Mouse (Mus musculus) neural tube, embryonic 12.5 days (tissue): ENCODE results near the gene Shroom4. TPM values are rescaled to one million over a fixed set of nuclear protein-coding genes. Genes with fewer than 3 reads are reported as not detected.

Experiments
- ATAC-seq: fragments of 200-750 bp; cut with Nextera tagmentation; 2 replicates; pipeline ENCODE4 v1.8.0; 2017; ENCODE audit warnings: low read depth, mild to moderate bottlenecking, moderate TSS enrichment, moderate library complexity; ENCODE audit not compliant: low FRiP score
- H3K27ac ChIP-seq: fragments of 300-500 bp; sonication (generic); 2 replicates; pipeline ENCODE4 v1.5.1; 2016
- H3K27me3 ChIP-seq: fragments of 300-500 bp; sonication (generic); replicated peaks from 2 replicates; pipeline ENCODE4 v1.6.1; 2016; ENCODE audit warnings: mild to moderate bottlenecking
- H3K36me3 ChIP-seq: fragments of 300-500 bp; sonication (generic); 2 replicates; pipeline ENCODE4 v1.6.1; 2016; ENCODE audit warnings: mild to moderate bottlenecking
- H3K4me1 ChIP-seq: fragments of 300-500 bp; sonication (generic); 2 replicates; pipeline ENCODE4 v1.6.1; 2016
- H3K4me2 ChIP-seq: fragments of 300-500 bp; sonication (generic); replicated peaks from 2 replicates; pipeline ENCODE4 v1.6.1; 2016; ENCODE audit warnings: mild to moderate bottlenecking
- H3K4me3 ChIP-seq: fragments of 300-500 bp; sonication (generic); 2 replicates; pipeline ENCODE4 v1.5.1; 2016
- H3K9ac ChIP-seq: fragments of 300-500 bp; sonication (generic); 2 replicates; pipeline ENCODE4 v1.6.1; 2016; ENCODE audit warnings: mild to moderate bottlenecking
- H3K9me3 ChIP-seq: fragments of 300-500 bp; sonication (generic); 2 replicates; pipeline ENCODE4 v1.6.1; 2016; ENCODE audit warnings: mild to moderate bottlenecking
- WGBS: fragments of 180-500 bp; shearing (Covaris S2); methylation state at CpG from one replicate; pipeline ENCODE4 v1.1.7; 2016; 5-methylcytosine and 5-hydroxymethylcytosine counted together
- polyA plus RNA-seq: library from polyadenylated mRNA; unstranded; fragments of >200 nt; fragmentation: Nextera tagmentation; extraction: Ambion mirVana; gene quantifications from 2 replicates; pipeline ENCODE4 v1.2.1, GENCODE M21; 2016

The Shroom4 gene
- polyA plus RNA-seq, 1 experiment from 2014 or later: 3.5 TPM

DNA sequence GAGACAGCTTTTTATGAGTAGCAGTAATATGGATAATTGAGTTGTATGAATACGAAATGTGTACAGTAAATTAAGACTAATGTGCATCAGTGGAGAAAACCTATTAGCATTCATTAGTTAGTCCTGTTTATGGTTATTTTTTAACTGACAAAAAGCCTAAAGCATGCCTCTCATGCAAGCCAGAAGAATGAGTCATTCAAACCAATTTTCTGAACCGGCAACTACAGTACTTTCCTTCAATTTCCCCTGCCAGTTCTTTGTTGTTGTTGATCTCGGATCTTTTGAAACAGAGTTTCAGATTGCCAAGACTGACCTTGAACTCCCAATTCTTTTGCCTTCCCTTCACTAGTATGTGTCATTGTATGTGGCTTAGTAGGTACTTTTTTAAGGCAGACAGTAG lies 117.6 kb downstream of the Shroom4 start:
- Histone ChIP-seq H3K27ac (no peak overlapping the region), H3K9me3 (no peaks in the 10 kb centered on the region), H3K9ac (no peak overlapping the region), H3K4me1 (no peaks in the 10 kb centered on the region), H3K27me3 (no peaks in the 10 kb centered on the region), H3K36me3 (no peaks in the 10 kb centered on the region), H3K4me3 (no peak overlapping the region), H3K4me2 (no peak overlapping the region)
- ATAC-seq: no peak
- 77% methylated on average over 3 of the region's 3 CpGs for WGBS

DNA sequence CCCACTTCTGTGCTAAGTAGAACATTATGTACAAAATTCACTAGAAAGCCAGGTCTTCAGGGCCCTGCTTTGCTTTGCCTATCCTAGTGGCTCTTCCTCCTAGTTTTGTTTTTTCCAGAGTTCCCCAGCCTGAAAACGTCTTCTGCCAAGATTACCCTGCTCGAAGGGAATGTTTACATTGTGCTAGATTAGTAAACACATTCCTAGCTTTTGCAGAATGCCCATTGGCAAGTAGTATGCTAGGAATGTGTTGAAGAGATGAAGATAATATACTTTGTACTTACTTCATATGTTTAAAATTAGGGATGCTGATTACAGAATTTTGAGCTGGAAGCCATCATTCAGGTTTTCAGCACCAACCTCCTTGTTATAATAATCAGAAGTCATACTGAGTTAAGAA lies 118.8 kb downstream of the Shroom4 start:
- no peaks in the 10 kb centered on the region for H3K4me1 ChIP-seq
- 77% methylated on average over 2 of the region's 2 CpGs for WGBS
- no peaks in the 10 kb centered on the region for H3K9me3 ChIP-seq
- no peak overlapping the region for H3K9ac ChIP-seq
- H3K4me2 ChIP-seq: no peak overlapping the region
- no peak overlapping the region for H3K4me3 ChIP-seq
- no peaks in the 10 kb centered on the region for H3K36me3 ChIP-seq
- no peak for ATAC-seq
- no peaks in the 10 kb centered on the region for H3K27me3 ChIP-seq
- H3K27ac ChIP-seq: no peak overlapping the region

DNA sequence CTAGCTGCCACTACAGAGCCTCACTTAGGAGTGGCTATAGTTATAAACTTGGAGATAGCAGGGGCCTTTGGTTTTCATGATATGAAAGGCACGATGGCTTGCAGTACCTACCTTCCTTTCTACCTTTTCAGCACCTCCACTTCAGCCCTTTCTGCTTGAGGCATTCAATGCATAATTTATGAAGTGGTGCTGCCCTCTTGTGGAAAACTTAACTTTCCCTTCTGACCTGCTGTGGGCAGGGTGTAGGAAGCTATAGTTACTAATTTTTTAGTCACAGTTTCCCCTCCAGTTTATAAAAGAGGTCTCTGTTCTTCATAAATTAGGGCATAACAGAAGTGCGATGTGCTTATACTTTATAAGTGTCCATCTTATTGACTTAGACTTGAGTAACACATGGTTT lies 123.3 kb downstream of the Shroom4 start:
- H3K4me2 ChIP-seq: no peak overlapping the region
- H3K36me3 ChIP-seq: no peaks in the 10 kb centered on the region
- H3K9ac ChIP-seq: no peak overlapping the region
- no peak overlapping the region for H3K4me3 ChIP-seq
- H3K27me3 ChIP-seq: no peaks in the 10 kb centered on the region
- 76% methylated on average over 2 of the region's 2 CpGs for WGBS
- ATAC-seq: no peak
- H3K4me1 ChIP-seq: no peaks in the 10 kb centered on the region
- no peak overlapping the region for H3K27ac ChIP-seq
- no peaks in the 10 kb centered on the region for H3K9me3 ChIP-seq

DNA sequence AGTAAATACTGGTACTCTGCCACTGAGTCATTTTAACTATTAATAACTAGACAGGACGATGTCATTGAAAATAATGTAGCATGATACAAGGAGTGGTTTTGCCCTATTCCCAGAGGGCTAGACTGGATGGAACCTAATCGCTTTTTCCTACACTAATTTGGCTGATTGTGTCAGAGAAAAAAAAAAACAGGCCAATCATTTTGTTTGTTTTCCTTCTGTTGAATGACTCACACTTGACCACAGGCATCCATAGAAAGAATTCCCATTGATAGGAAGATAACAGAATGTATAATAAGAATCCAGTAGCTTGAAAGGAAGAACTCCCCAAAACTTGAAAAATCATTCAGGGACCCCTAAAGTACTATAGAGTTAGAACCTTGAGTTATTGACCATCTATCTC lies 137.0 kb downstream of the Shroom4 start:
- no peaks in the 10 kb centered on the region for H3K27me3 ChIP-seq
- no peak overlapping the region for H3K4me3 ChIP-seq
- ATAC-seq: no peak
- no peaks in the 10 kb centered on the region for H3K4me1 ChIP-seq
- no peak overlapping the region for H3K9ac ChIP-seq
- H3K36me3 ChIP-seq: no peaks in the 10 kb centered on the region
- H3K9me3 ChIP-seq: no peaks in the 10 kb centered on the region
- no peak overlapping the region for H3K27ac ChIP-seq
- no peak overlapping the region for H3K4me2 ChIP-seq
- WGBS: 87% methylated on average over 2 of the region's 2 CpGs

DNA sequence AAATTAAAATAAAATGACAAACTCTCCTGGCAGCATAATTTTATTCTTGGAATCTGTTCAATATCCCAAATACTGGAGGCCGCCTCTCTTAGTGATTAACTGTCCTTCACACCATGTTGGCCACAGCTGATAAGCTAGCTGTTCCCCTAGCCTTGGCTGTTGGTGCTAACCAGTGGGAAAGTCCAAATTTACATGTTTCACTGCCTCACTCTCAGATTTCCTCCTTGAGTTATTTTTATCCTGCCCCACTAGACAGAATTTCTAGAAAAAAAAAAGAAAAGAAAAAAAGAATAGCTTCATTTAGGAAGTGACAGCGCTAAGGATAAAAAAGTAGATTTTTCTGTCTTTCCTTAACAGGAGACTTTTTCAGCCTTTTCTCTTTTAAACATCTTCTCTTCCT lies 138.0 kb downstream of the Shroom4 start:
- no peak overlapping the region for H3K27ac ChIP-seq
- H3K9me3 ChIP-seq: no peaks in the 10 kb centered on the region
- no peaks in the 10 kb centered on the region for H3K4me1 ChIP-seq
- no peak overlapping the region for H3K4me3 ChIP-seq
- 89% methylated on average over 2 of the region's 2 CpGs for WGBS
- no peaks in the 10 kb centered on the region for H3K36me3 ChIP-seq
- no peak overlapping the region for H3K9ac ChIP-seq
- ATAC-seq: no peak
- H3K4me2 ChIP-seq: no peak overlapping the region
- H3K27me3 ChIP-seq: no peaks in the 10 kb centered on the region

DNA sequence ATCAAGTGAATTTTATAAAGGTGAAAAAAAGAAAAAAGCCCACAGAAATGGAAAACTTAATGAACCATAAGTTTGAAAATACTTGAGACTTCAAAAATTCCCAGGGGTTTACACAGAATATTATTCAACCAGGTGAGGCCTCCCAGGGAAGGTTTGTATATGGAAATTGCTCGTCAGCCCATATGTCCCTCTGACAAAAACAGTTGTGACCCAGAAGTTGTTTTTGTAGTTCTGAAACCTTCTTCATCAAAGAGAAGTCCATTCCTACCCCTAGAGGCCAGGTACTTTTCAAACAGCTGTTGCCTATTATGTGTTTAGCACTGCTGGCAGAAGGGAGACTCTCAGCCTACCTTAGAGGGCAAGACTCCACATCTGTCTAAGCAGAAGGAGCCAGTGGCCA lies 165.4 kb downstream of the Shroom4 start:
- Histone ChIP-seq H3K4me3 (no peak overlapping the region), H3K9ac (no peak overlapping the region), H3K4me2 (no peak overlapping the region), H3K4me1 (no peaks in the 10 kb centered on the region), H3K27me3 (no peaks in the 10 kb centered on the region), H3K9me3 (no peaks in the 10 kb centered on the region), H3K27ac (no peak overlapping the region), H3K36me3 (no peaks in the 10 kb centered on the region)
- no peak for ATAC-seq
- WGBS: 94% methylated on average over 1 of the region's 1 CpGs

DNA sequence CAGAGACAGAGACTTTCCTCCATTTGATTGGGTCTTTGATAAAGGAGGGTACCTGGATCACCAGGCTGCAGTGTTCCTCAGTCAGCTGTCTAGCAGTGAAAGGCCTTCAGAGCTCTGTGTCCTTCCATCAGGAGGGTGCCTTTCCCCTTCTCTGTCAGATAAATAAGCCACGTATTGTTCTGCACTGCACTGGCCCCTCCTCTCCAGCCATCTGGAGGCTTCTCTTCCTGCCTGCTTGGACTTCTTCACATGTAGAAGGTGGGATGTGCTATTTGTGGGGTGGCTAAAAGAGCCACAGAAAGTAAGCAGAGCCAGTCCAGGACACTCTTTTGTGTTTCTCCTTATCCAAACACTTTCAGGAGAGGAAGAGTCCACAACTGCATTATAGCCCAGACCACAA lies 174.9 kb downstream of the Shroom4 start:
- Histone ChIP-seq H3K36me3 (no peaks in the 10 kb centered on the region), H3K4me2 (no peak overlapping the region), H3K27me3 (no peaks in the 10 kb centered on the region), H3K27ac (no peak overlapping the region), H3K4me3 (no peak overlapping the region), H3K4me1 (no peaks in the 10 kb centered on the region), H3K9me3 (no peaks in the 10 kb centered on the region), H3K9ac (no peak overlapping the region)
- no peak for ATAC-seq
- 46% methylated on average over 1 of the region's 1 CpGs for WGBS

DNA sequence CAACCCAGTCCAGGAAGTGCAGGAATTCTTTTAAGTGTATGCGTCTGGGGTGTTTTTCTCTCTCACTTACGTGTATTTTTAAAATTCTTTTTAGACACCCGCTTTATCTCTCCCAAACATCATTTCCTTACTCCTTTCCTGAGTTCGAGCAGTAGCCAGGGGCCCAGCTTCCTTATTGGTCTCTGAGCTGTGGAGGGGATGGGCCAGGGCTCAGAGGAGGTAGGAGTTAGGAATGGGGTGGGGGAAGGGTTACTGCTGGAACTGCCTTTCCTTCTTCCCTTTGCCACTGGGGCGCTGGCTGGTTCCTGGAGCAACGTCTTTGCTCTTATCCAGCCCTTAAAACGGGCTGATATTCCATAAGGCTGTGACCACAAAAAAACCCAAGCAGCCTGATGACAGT lies 177.3 kb downstream of the Shroom4 start:
- Histone ChIP-seq H3K4me1 (no peaks in the 10 kb centered on the region), H3K9ac (no peak overlapping the region), H3K27me3 (no peaks in the 10 kb centered on the region), H3K9me3 (no peaks in the 10 kb centered on the region), H3K4me3 (no peak overlapping the region), H3K27ac (no peak overlapping the region), H3K4me2 (no peak overlapping the region), H3K36me3 (no peaks in the 10 kb centered on the region)
- WGBS: 49% methylated on average over 7 of the region's 7 CpGs
- ATAC-seq: no peak

DNA sequence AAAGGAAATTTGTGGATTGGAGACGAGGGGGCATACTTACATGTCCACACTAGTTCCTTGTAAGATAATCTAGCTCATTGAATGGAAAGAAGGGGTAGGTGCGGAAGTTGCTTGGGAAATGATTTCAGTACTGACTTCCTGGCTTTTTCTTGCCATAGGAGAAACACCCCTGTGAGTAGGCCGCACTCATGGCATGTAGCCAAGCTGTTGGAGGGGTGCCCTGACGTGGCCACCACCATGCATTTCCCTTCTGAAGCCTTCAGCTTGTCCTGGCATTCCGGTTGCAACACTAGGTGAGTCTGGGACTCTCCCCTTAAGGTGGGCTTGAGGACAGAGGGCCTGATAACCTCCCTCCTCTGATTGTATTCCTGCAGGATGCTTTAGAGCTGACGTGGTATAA lies 181.0 kb downstream of the Shroom4 start:
- Histone ChIP-seq H3K4me3 (no peak overlapping the region), H3K27ac (no peak overlapping the region), H3K9me3 (no peaks in the 10 kb centered on the region), H3K27me3 (no peaks in the 10 kb centered on the region), H3K4me2 (no peak overlapping the region), H3K36me3 (no peaks in the 10 kb centered on the region), H3K9ac (no peak overlapping the region), H3K4me1 (no peaks in the 10 kb centered on the region)
- ATAC-seq: no peak
- WGBS: 86% methylated on average over 6 of the region's 6 CpGs

DNA sequence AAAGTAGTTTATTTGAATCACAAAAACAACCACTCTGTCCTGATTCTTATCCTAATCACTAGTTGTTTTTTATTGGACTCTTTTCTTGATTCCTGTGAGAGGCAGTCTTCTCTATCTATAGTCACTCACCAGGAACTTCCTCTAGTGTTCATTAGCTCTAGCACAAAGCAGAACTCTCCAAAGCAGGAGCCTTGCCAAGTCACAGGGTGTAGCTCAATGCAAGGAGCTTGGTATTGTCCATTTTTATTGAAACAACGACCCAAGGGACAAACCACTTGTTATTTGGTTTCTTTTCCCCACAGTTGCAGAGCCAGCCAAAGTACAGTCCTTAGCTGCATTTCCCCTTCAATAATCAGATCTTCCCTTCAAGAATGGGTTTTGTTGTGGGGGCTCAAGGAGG lies 181.5 kb downstream of the Shroom4 start:
- 68% methylated on average over 1 of the region's 1 CpGs for WGBS
- Histone ChIP-seq H3K27ac (no peak overlapping the region), H3K9ac (no peak overlapping the region), H3K4me2 (no peak overlapping the region), H3K4me1 (no peaks in the 10 kb centered on the region), H3K9me3 (no peaks in the 10 kb centered on the region), H3K4me3 (no peak overlapping the region), H3K36me3 (no peaks in the 10 kb centered on the region), H3K27me3 (no peaks in the 10 kb centered on the region)
- no peak for ATAC-seq

DNA sequence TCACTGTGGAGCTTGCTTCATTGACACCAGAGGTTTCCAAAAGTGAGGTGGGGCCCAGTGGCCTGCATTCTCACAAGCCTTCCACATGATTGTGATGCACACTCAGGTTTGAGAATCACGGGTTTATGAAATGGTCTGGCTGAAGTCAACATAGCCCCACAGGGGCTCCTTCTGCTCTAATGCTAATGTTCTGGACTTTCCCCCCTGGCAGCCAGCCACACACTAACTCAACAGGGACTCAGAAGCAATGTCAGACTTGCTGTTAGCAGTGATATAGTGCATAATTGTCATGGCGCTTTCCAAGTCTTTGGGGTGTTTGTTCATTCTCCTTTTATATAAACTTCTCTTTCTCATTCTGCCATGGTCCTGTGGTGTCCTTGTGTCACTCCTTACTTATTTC lies 183.0 kb downstream of the Shroom4 start:
- H3K36me3 ChIP-seq: no peaks in the 10 kb centered on the region
- H3K4me2 ChIP-seq: no peak overlapping the region
- H3K27me3 ChIP-seq: no peaks in the 10 kb centered on the region
- no peak overlapping the region for H3K4me3 ChIP-seq
- no peak overlapping the region for H3K9ac ChIP-seq
- no peaks in the 10 kb centered on the region for H3K9me3 ChIP-seq
- H3K27ac ChIP-seq: no peak overlapping the region
- 78% methylated on average over 2 of the region's 2 CpGs for WGBS
- H3K4me1 ChIP-seq: no peaks in the 10 kb centered on the region
- no peak for ATAC-seq

DNA sequence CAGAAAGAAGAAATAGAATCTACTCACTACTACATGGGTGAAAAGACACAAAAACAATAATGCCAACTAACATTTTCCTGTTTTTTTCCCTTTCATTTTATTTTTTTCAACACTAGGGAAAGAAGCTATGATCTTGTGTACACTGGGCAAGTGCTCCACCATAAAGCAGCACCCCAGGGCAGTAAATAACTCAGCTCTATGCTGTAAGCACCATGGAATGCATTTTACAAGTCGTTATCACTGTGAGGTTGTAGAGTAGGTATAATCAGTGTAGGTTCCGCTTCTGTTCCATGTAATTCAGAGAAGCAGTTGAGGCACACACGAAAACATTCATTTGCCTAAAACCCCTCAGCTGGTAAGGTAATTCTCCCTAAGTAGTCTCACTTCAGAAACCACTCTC lies 194.5 kb downstream of the Shroom4 start:
- no peaks in the 10 kb centered on the region for H3K4me1 ChIP-seq
- H3K27me3 ChIP-seq: no peaks in the 10 kb centered on the region
- no peaks in the 10 kb centered on the region for H3K9me3 ChIP-seq
- H3K4me3 ChIP-seq: no peak overlapping the region
- no peak overlapping the region for H3K27ac ChIP-seq
- H3K4me2 ChIP-seq: no peak overlapping the region
- H3K36me3 ChIP-seq: no peaks in the 10 kb centered on the region
- 72% methylated on average over 3 of the region's 3 CpGs for WGBS
- no peak overlapping the region for H3K9ac ChIP-seq
- ATAC-seq: no peak

DNA sequence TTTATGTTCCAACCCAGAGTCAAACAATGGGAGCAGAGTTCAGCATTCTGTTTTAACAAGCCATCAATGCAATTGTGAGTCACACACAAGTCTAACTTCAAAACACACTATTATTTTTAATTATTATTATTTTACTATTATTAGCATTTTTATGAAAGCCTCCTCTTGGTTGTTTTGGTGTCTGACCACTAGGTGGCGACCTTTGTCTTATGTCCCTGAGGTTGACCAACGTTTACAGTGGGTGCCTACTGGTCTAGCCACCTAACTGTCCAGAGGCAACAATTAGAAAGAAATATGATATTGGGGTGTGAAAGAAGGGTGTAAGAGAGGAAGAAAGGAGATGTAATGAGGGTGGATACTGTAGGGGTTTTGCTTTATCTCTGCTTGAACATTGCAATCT lies 254.4 kb downstream of the Shroom4 start:
- no peaks in the 10 kb centered on the region for H3K36me3 ChIP-seq
- no peaks in the 10 kb centered on the region for H3K27me3 ChIP-seq
- H3K4me1 ChIP-seq: no peaks in the 10 kb centered on the region
- no peak overlapping the region for H3K4me2 ChIP-seq
- no peak overlapping the region for H3K27ac ChIP-seq
- no peaks in the 10 kb centered on the region for H3K9me3 ChIP-seq
- ATAC-seq: no peak
- WGBS: 13% methylated on average over 2 of the region's 2 CpGs
- no peak overlapping the region for H3K9ac ChIP-seq
- no peak overlapping the region for H3K4me3 ChIP-seq
